ENCODE assay signal across 14 mouse cellular contexts in the genomic region with DNA sequence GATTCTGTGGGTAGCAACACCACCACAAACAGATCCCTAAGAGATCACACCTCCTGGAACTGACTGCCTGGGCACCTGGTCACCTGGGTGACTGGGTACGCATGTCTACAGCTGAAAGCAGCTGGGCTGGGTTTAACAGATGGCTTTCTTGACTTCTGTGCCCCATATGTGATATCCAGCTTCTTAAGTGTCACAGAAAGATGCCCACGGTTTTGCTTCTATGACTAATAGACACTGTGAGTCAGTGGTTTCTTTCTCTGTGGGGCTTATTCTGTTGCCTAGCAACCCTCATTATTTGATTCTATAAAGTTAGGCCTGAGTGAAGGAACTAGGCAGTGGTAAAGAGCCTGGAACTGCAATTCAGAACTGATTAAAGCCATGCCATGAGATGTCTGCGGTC. TPM values are rescaled to one million over a fixed set of nuclear protein-coding genes. Genes with fewer than 3 reads are reported as not detected.
A peak's percentile ranks its signal among the peaks of the same experiment; 100 is the strongest.
DNase-seq lines count a peak whose midpoint lies in the region; ATAC-seq and TF ChIP-seq lines count a peak whose summit lies in the region.
"Had no signal": no experiment of that assay in that cellular context is flagged by ENCODE, and none has a peak within 500 bp of the region (broad histone marks: within the 10 kb centered on the region; RNA-seq: fewer than 3 reads in every experiment).

No protein-coding gene starts in this region.

- ATAC-seq in hindbrain, embryonic 15.5 days (ENCODE audit: low FRiP score, low read depth): peak; percentile 65
- ATAC-seq in hindbrain, embryonic 12.5 days (ENCODE audit: low FRiP score): no peak

- H3K36me3 ChIP-seq in hindbrain, embryonic 15.5 days: peaks cover 7% of the 10 kb centered on the region; the same call in 1 of the 2 replicates
- H3K36me3 ChIP-seq in hindbrain, embryonic 12.5 days: no peaks in the 10 kb centered on the region
- H3K36me3 ChIP-seq: heart, embryonic 13.5 days had no signal

- WGBS in hindbrain, embryonic 15.5 days: 41% methylated on average over 3 of the region's 3 CpGs
- WGBS in hindbrain, embryonic 12.5 days: 58% methylated on average over 3 of the region's 3 CpGs

- intact Hi-C loops in left cerebral cortex, adult 2 months (cut with DNase I): loop anchor here (2.0 to 5.0 kb wide), 2 partner anchors 17 to 61 kb away; no protein-coding TSS in a partner anchor

- no peak overlapping the region for H3K4me3 ChIP-seq in hindbrain, embryonic 15.5 days
- H3K4me3 ChIP-seq in hindbrain, embryonic 12.5 days: no peak overlapping the region
- no peak overlapping the region for H3K4me3 ChIP-seq in left cerebral cortex, adult 2 months
- H3K4me3 ChIP-seq: erythroblast, embryonic 14.5 days; heart, embryonic 13.5 days had no signal

- H3K27ac ChIP-seq in hindbrain, embryonic 15.5 days (replicated peaks): peak overlapping the region; percentile 51
- no peak overlapping the region for H3K27ac ChIP-seq in hindbrain, embryonic 12.5 days
- peak overlapping the region; percentile 65 for H3K27ac ChIP-seq in left cerebral cortex, adult 2 months
- H3K27ac ChIP-seq: heart, embryonic 13.5 days had no signal

- peaks cover 14% of the 10 kb centered on the region for H3K4me1 ChIP-seq in hindbrain, embryonic 15.5 days (replicated peaks)
- peaks cover 10% of the 10 kb centered on the region; the same call in 1 of the 2 replicates for H3K4me1 ChIP-seq in hindbrain, embryonic 12.5 days

- no peaks in the 10 kb centered on the region for H3K9me3 ChIP-seq in hindbrain, embryonic 15.5 days
- no peaks in the 10 kb centered on the region for H3K9me3 ChIP-seq in hindbrain, embryonic 12.5 days (replicated peaks)
- H3K9me3 ChIP-seq: heart, embryonic 13.5 days had no signal

- no peak overlapping the region for H3K4me2 ChIP-seq in hindbrain, embryonic 15.5 days
- H3K4me2 ChIP-seq in hindbrain, embryonic 12.5 days (replicated peaks): no peak overlapping the region
- H3K4me2 ChIP-seq: heart, embryonic 13.5 days had no signal

- no peak for TF ChIP-seq CTCF in left cerebral cortex, adult 2 months (IDR thresholded peaks at IDR 0.05)

- peak; percentile 6 for DNase-seq in CD4-positive helper T cell, adult 2 months (ENCODE audit: low read depth, low spot score)
- peak; percentile 1 for DNase-seq in c-Kit-positive CD71-negative TER-119-negative erythroid progenitor cells, embryonic 14.5 days (ENCODE audit: low read depth)
- DNase-seq in left cerebral cortex, adult 2 months (ENCODE audit: extremely low spot score in 1 of 2, low spot score in 2 of 2): peak; percentile 51 to 62
- DNase-seq in cerebellum, adult 18-20 months: no peak
- DNase-seq in natural killer cell, adult 2 months (ENCODE audit: low spot score in 2 of 2): no peak
- no peak for DNase-seq in lung, postnatal 25 days (ENCODE audit: low spot score)
- DNase-seq: cerebellum, adult 2 months; kidney, adult 18-20 months; lung, postnatal 14 days; thymus, postnatal 14 days had no signal

- H3K9ac ChIP-seq in hindbrain, embryonic 15.5 days: no peak overlapping the region
- no peak overlapping the region for H3K9ac ChIP-seq in hindbrain, embryonic 12.5 days
- H3K9ac ChIP-seq: heart, embryonic 13.5 days had no signal

- no peaks in the 10 kb centered on the region for H3K27me3 ChIP-seq in hindbrain, embryonic 15.5 days
- no peaks in the 10 kb centered on the region for H3K27me3 ChIP-seq in hindbrain, embryonic 12.5 days
- H3K27me3 ChIP-seq: heart, embryonic 13.5 days had no signal

RNA-seq across cellular contexts. Expression of a gene that starts 55.1 kb away (rescaled TPM):
- polyA plus RNA-seq in hindbrain, embryonic 15.5 days (2015; fragmentation: Nextera tagmentation; extraction: Ambion mirVana): 6.7 and 7.6 TPM in 2 replicates
- 1.8 and 2.7 TPM in 2 replicates for polyA plus RNA-seq in hindbrain, embryonic 12.5 days (2016; fragmentation: Nextera tagmentation; extraction: Ambion mirVana)
- total RNA-seq in left cerebral cortex, adult 2 months (2021): 10 to 100 TPM; 50.8 to 54.7 TPM
- polyA plus RNA-seq: erythroblast, embryonic 14.5 days had no signal

Comparison
In these comparisons a context has a peak if more than half of its experiments do, and no peak if none do; other contexts are left out.
1. DNase-seq: peak in CD4-positive helper T cell, adult 2 months (single experiment), c-Kit-positive CD71-negative TER-119-negative erythroid progenitor cells, embryonic 14.5 days (single experiment) and left cerebral cortex, adult 2 months (2 of 2); none in cerebellum, adult 18-20 months (0 of 2), natural killer cell, adult 2 months (0 of 2) and lung, postnatal 25 days (single experiment).